Mouse (Mus musculus): ENCODE data around the gene C130079G13Rik. TPM values are rescaled to one million over a fixed set of nuclear protein-coding genes. Genes with fewer than 3 reads are reported as not detected.

Gene C130079G13Rik
- not detected in 4 replicates for total RNA-seq (2023; ENCODE audit: inconsistent age)

DNA sequence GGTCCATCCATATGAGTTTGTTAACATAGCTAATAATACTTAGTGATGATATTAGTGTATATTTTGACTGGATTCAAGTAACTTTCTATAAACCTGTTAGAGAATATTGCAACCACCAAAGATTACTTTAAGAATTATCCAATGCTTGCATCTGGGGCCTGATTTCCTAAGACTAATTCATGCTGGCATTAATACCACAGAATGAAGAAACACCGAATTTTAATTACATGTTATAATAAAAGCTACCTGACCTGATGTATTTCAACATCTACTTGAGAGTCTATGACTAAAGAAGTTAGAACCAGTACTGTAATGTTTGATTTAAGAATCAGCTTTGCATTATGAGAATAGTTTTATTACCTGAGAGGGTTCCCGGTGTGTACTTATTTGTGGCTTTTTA, at the start of gene C130079G13Rik:
Gene C130079G13Rik (plus strand): TSS at position 301 of the 400 bp plus-strand sequence.

Other genes with a start within 250 kb of the C130079G13Rik start
- gene Gm5538, start 195.4 kb upstream of the C130079G13Rik start, total RNA-seq (2023; ENCODE audit: inconsistent age), result not detected in 4 replicates
- gene Gm8298, start 64.2 kb upstream of the C130079G13Rik start, total RNA-seq (2023; ENCODE audit: inconsistent age), result not detected in 4 replicates
- gene Aadacl2, start 81.5 kb downstream of the C130079G13Rik start, total RNA-seq (2023; ENCODE audit: inconsistent age), result not detected in 4 replicates
- gene Aadac, start 100.5 kb downstream of the C130079G13Rik start, total RNA-seq (2023; ENCODE audit: inconsistent age), result not detected in 4 replicates
- gene Sucnr1, start 156.7 kb downstream of the C130079G13Rik start, total RNA-seq (2023; ENCODE audit: inconsistent age), result not detected in 4 replicates